Mouse (Mus musculus): ENCODE results near the gene Ctsl. TPM values are rescaled to one million over a fixed set of nuclear protein-coding genes. Genes with fewer than 3 reads are reported as not detected.

Gene Ctsl
- 148 and 169 TPM in 2 replicates for polyA plus RNA-seq (2014; fragmentation: Nextera tagmentation; extraction: Ambion mirVana)

GRCm38 (mm10) chr13:64370173-64370940, at the start of gene Ctsl:
Gene Ctsl, minus strand, starts transcription at chr13:64370890.
- WGBS, result under 1% methylated on average over 43 of the region's 43 CpGs
- Histone ChIP-seq H3K4me2 (ENCODE audit: low read depth) (peak within 1 kb of the TSS; percentile 75), H3K27ac (ENCODE audit: low read depth, low read length) (peak within 1 kb of the TSS; percentile 60), H3K27me3 (ENCODE audit: control insufficient read depth, insufficient read depth, low read length) (no peaks in the 10 kb centered on the region), H3K9me3 (ENCODE audit: control insufficient read depth, low read length) (no peaks in the 10 kb centered on the region), H3K36me3 (ENCODE audit: control insufficient read depth, insufficient read depth, low read length) (peaks cover 7% of the 10 kb centered on the region; the same call in 1 of the 2 replicates), H3K9ac (ENCODE audit: low read length) (peak within 1 kb of the TSS; percentile 72), H3K4me1 (ENCODE audit: control insufficient read depth, insufficient read depth, low read length) (no peaks in the 10 kb centered on the region; the same call in 1 of the 2 replicates), H3K4me3 (ENCODE audit: low read depth, low read length) (peak within 1 kb of the TSS; percentile 62)
- peak; percentile 99 for ATAC-seq (ENCODE audit: insufficient read depth, low FRiP score, low TSS enrichment)
- DNase-seq (ENCODE audit: low spot score), result peak; percentile 91

GRCm38 (mm10) chr13:64416955-64417601, 46.4 kb upstream of the Ctsl start:
- DNase-seq (ENCODE audit: low spot score), result no peak
- Histone ChIP-seq H3K4me1 (ENCODE audit: control insufficient read depth, insufficient read depth, low read length) (no peaks in the 10 kb centered on the region), H3K27me3 (ENCODE audit: control insufficient read depth, insufficient read depth, low read length) (no peaks in the 10 kb centered on the region), H3K9ac (ENCODE audit: low read length) (no peak overlapping the region), H3K4me3 (ENCODE audit: low read depth, low read length) (no peak overlapping the region), H3K27ac (ENCODE audit: low read depth, low read length) (no peak overlapping the region), H3K36me3 (ENCODE audit: control insufficient read depth, insufficient read depth, low read length) (no peaks in the 10 kb centered on the region), H3K9me3 (ENCODE audit: control insufficient read depth, low read length) (no peaks in the 10 kb centered on the region), H3K4me2 (ENCODE audit: low read depth) (no peak overlapping the region)
- 68% methylated on average over 5 of the region's 5 CpGs for WGBS
- ATAC-seq (ENCODE audit: insufficient read depth, low FRiP score, low TSS enrichment), result no peak

- no peaks in the 10 kb centered on the region for H3K9me3 ChIP-seq (ENCODE audit: control insufficient read depth, low read length)
- no peak overlapping the region for H3K4me2 ChIP-seq (ENCODE audit: low read depth)
- ATAC-seq (ENCODE audit: insufficient read depth, low FRiP score, low TSS enrichment), result no peak
- DNase-seq (ENCODE audit: low spot score), result no peak
- no peaks in the 10 kb centered on the region for H3K4me1 ChIP-seq (ENCODE audit: control insufficient read depth, insufficient read depth, low read length)
- no peak overlapping the region for H3K9ac ChIP-seq (ENCODE audit: low read length)
- no peak overlapping the region for H3K4me3 ChIP-seq (ENCODE audit: low read depth, low read length)
- no peaks in the 10 kb centered on the region for H3K36me3 ChIP-seq (ENCODE audit: control insufficient read depth, insufficient read depth, low read length)
- H3K27ac ChIP-seq (ENCODE audit: low read depth, low read length), result no peak overlapping the region
- 87% methylated on average over 2 of the region's 2 CpGs for WGBS
- H3K27me3 ChIP-seq (ENCODE audit: control insufficient read depth, insufficient read depth, low read length), result no peaks in the 10 kb centered on the region
These were observed 45.0 kb upstream of the Ctsl start for GRCm38 (mm10) chr13:64415659-64416058.

DNA sequence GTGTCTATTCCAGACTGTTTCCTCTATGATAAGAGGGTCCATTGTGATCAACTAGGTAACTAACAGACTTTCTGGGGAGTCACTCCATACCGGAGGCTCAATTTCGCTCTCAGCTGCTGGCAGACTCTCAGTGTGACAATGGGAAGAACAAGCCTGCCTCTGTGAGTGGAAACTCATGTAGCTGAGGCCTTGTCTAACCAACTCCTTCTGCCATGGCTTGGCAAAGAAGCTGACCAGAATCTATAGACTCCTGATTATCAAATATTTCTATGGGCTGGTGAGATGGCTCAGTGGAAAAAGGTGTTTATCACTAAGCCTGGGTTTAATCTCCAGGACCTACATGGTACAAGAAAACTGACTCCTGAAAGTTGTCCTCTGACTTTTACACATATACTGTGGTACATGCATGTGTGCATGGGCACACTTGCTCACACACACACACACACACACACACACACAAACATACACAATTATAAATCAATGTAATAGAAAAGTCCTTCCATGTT, 42.1 kb upstream of the Ctsl start:
- H3K4me2 ChIP-seq (ENCODE audit: low read depth), result no peak overlapping the region
- 83% methylated on average over 2 of the region's 2 CpGs for WGBS
- no peak overlapping the region for H3K27ac ChIP-seq (ENCODE audit: low read depth, low read length)
- no peak for ATAC-seq (ENCODE audit: insufficient read depth, low FRiP score, low TSS enrichment)
- no peaks in the 10 kb centered on the region for H3K4me1 ChIP-seq (ENCODE audit: control insufficient read depth, insufficient read depth, low read length)
- H3K9ac ChIP-seq (ENCODE audit: low read length), result no peak overlapping the region
- no peaks in the 10 kb centered on the region for H3K36me3 ChIP-seq (ENCODE audit: control insufficient read depth, insufficient read depth, low read length)
- no peak for DNase-seq (ENCODE audit: low spot score)
- H3K27me3 ChIP-seq (ENCODE audit: control insufficient read depth, insufficient read depth, low read length), result no peaks in the 10 kb centered on the region
- H3K9me3 ChIP-seq (ENCODE audit: control insufficient read depth, low read length), result no peaks in the 10 kb centered on the region
- no peak overlapping the region for H3K4me3 ChIP-seq (ENCODE audit: low read depth, low read length)

DNA sequence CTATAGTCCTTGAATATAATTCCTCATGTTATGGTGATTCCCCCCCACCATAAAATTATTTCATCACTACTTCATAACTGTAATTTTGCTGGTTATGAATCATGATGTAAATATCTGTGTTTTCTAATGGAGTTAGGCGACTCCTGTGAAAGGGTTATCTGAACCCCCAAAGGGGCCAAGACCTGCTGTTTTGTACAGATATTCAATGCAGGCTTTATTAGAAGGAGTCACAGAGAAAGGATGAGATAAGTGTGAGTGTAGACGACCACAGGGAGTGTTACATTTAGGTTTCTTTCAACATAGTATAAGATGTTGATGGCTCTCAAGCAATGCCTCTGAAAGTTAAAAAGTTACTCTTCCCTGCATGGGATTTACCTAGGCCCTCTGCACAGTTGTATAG, 40.6 kb upstream of the Ctsl start:
- Histone ChIP-seq H3K4me3 (ENCODE audit: low read depth, low read length) (no peak overlapping the region), H3K9ac (ENCODE audit: low read length) (no peak overlapping the region), H3K36me3 (ENCODE audit: control insufficient read depth, insufficient read depth, low read length) (no peaks in the 10 kb centered on the region), H3K27ac (ENCODE audit: low read depth, low read length) (no peak overlapping the region), H3K4me1 (ENCODE audit: control insufficient read depth, insufficient read depth, low read length) (no peaks in the 10 kb centered on the region), H3K9me3 (ENCODE audit: control insufficient read depth, low read length) (no peaks in the 10 kb centered on the region), H3K4me2 (ENCODE audit: low read depth) (no peak overlapping the region), H3K27me3 (ENCODE audit: control insufficient read depth, insufficient read depth, low read length) (no peaks in the 10 kb centered on the region)
- ATAC-seq (ENCODE audit: insufficient read depth, low FRiP score, low TSS enrichment) (no peak), DNase-seq (ENCODE audit: low spot score) (no peak)
- 84% methylated on average over 2 of the region's 2 CpGs for WGBS

DNA sequence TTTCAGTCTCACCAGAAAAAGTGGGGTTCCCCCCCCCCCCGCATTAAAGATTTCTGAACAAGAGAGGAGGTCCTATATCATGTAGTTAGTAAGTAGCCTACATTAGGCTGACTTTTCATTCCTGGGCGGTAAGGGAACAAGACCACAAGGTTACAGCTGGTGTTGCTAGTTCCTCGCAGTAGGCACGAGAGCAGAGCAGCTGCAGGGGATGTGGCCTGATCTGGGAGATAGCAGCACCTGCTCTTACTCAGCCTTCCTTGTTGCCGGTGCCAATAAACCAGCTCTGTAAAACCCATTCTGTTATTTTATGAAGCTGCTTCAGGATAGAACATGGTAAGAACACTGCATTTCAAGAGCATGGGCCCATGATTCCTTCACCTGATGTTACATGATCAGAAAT, 39.9 kb upstream of the Ctsl start:
- WGBS, result 77% methylated on average over 5 of the region's 5 CpGs
- no peak overlapping the region for H3K9ac ChIP-seq (ENCODE audit: low read length)
- H3K4me3 ChIP-seq (ENCODE audit: low read depth, low read length), result no peak overlapping the region
- no peaks in the 10 kb centered on the region for H3K36me3 ChIP-seq (ENCODE audit: control insufficient read depth, insufficient read depth, low read length)
- ATAC-seq (ENCODE audit: insufficient read depth, low FRiP score, low TSS enrichment), result no peak
- no peaks in the 10 kb centered on the region for H3K27me3 ChIP-seq (ENCODE audit: control insufficient read depth, insufficient read depth, low read length)
- H3K4me1 ChIP-seq (ENCODE audit: control insufficient read depth, insufficient read depth, low read length), result no peaks in the 10 kb centered on the region
- H3K9me3 ChIP-seq (ENCODE audit: control insufficient read depth, low read length), result no peaks in the 10 kb centered on the region
- no peak overlapping the region for H3K4me2 ChIP-seq (ENCODE audit: low read depth)
- no peak overlapping the region for H3K27ac ChIP-seq (ENCODE audit: low read depth, low read length)
- DNase-seq (ENCODE audit: low spot score), result no peak

DNA sequence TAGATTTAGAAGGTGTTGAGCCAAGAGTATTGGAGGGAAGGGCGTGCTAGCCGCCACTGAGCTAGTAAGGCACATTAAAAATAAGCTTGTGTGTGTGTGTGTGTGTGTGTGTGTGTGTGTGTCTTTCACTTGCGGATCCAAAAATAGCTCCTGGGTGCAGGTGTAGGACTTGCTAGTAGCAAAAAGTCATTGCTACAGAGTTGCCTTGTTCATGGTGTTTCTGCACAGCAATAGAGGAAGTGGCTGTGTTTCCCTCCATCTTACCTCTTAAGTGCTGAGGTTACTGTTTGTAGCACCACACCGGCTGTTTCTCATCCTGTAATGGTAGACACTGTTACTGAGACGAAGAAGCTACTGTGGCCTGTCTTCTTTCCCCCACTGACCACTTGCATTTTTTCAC, 37.3 kb upstream of the Ctsl start:
- no peaks in the 10 kb centered on the region for H3K27me3 ChIP-seq (ENCODE audit: control insufficient read depth, insufficient read depth, low read length)
- no peak overlapping the region for H3K4me2 ChIP-seq (ENCODE audit: low read depth)
- H3K4me3 ChIP-seq (ENCODE audit: low read depth, low read length), result no peak overlapping the region
- H3K9me3 ChIP-seq (ENCODE audit: control insufficient read depth, low read length), result no peaks in the 10 kb centered on the region
- DNase-seq (ENCODE audit: low spot score) (no peak), ATAC-seq (ENCODE audit: insufficient read depth, low FRiP score, low TSS enrichment) (no peak)
- H3K27ac ChIP-seq (ENCODE audit: low read depth, low read length), result no peak overlapping the region
- H3K4me1 ChIP-seq (ENCODE audit: control insufficient read depth, insufficient read depth, low read length), result no peaks in the 10 kb centered on the region
- WGBS, result 92% methylated on average over 5 of the region's 5 CpGs
- no peaks in the 10 kb centered on the region for H3K36me3 ChIP-seq (ENCODE audit: control insufficient read depth, insufficient read depth, low read length)
- H3K9ac ChIP-seq (ENCODE audit: low read length), result no peak overlapping the region

GRCm38 (mm10) chr13:64405550-64405949, 34.9 kb upstream of the Ctsl start:
- 81% methylated on average over 6 of the region's 6 CpGs for WGBS

GRCm38 (mm10) chr13:64403519-64403918, 32.8 kb upstream of the Ctsl start:
- 78% methylated on average over 3 of the region's 3 CpGs for WGBS
- no peak overlapping the region for H3K4me3 ChIP-seq (ENCODE audit: low read depth, low read length)
- no peak overlapping the region for H3K27ac ChIP-seq (ENCODE audit: low read depth, low read length)
- ATAC-seq (ENCODE audit: insufficient read depth, low FRiP score, low TSS enrichment), result no peak
- no peak overlapping the region for H3K9ac ChIP-seq (ENCODE audit: low read length)
- no peaks in the 10 kb centered on the region for H3K27me3 ChIP-seq (ENCODE audit: control insufficient read depth, insufficient read depth, low read length)
- no peaks in the 10 kb centered on the region for H3K4me1 ChIP-seq (ENCODE audit: control insufficient read depth, insufficient read depth, low read length)
- no peaks in the 10 kb centered on the region for H3K36me3 ChIP-seq (ENCODE audit: control insufficient read depth, insufficient read depth, low read length)
- no peaks in the 10 kb centered on the region for H3K9me3 ChIP-seq (ENCODE audit: control insufficient read depth, low read length)
- H3K4me2 ChIP-seq (ENCODE audit: low read depth), result no peak overlapping the region
- DNase-seq (ENCODE audit: low spot score), result no peak

More at GRCm38 (mm10) chr13:64405550-64405949, 34.9 kb upstream of the Ctsl start:
- Histone ChIP-seq H3K4me3 (ENCODE audit: low read depth, low read length) (no peak overlapping the region), H3K27me3 (ENCODE audit: control insufficient read depth, insufficient read depth, low read length) (no peaks in the 10 kb centered on the region), H3K27ac (ENCODE audit: low read depth, low read length) (no peak overlapping the region), H3K9me3 (ENCODE audit: control insufficient read depth, low read length) (no peaks in the 10 kb centered on the region), H3K4me2 (ENCODE audit: low read depth) (no peak overlapping the region), H3K4me1 (ENCODE audit: control insufficient read depth, insufficient read depth, low read length) (no peaks in the 10 kb centered on the region), H3K36me3 (ENCODE audit: control insufficient read depth, insufficient read depth, low read length) (no peaks in the 10 kb centered on the region), H3K9ac (ENCODE audit: low read length) (no peak overlapping the region)
- DNase-seq (ENCODE audit: low spot score) (no peak), ATAC-seq (ENCODE audit: insufficient read depth, low FRiP score, low TSS enrichment) (no peak)

Data from neural tube, embryonic 11.5 days (tissue).